Mouse (Mus musculus) embryonic facial prominence, embryonic 11.5 days (tissue): ENCODE results near the gene Alkbh1. TPM values are rescaled to one million over a fixed set of nuclear protein-coding genes. Genes with fewer than 3 reads are reported as not detected.
"Not testable (repeated sequence)": the region's sequence is repeated elsewhere in the genome, so short reads cannot be mapped to it uniquely, and the experiment has no call there.

Experiments used
- ATAC-seq: fragments of 200-750 bp; cut with Nextera tagmentation; replicated peaks from 2 replicates; pipeline ENCODE4 v1.8.0; 2017; ENCODE audit warnings: low read depth; ENCODE audit not compliant: insufficient number of reproducible peaks, low FRiP score, low TSS enrichment
- DNase-seq: peaks from one replicate; pipeline ENCODE4 v3.0.0-alpha.2; 2015; ENCODE audit warnings: low spot score
- H3K27ac ChIP-seq: fragments of 300-500 bp; sonication (generic); replicated peaks from 2 replicates; pipeline ENCODE4 v1.5.1; 2014; ENCODE audit warnings: mild to moderate bottlenecking, low read depth, low read length, control low read depth
- H3K27me3 ChIP-seq: fragments of 300-500 bp; sonication (generic); 2 replicates; pipeline ENCODE4 v1.6.1; 2014; ENCODE audit warnings: mild to moderate bottlenecking, low read length, moderate library complexity, mixed read lengths; ENCODE audit not compliant: control insufficient read depth, insufficient read depth
- H3K36me3 ChIP-seq: fragments of 300-500 bp; sonication (generic); replicated peaks from 2 replicates; pipeline ENCODE4 v1.6.1; 2014; ENCODE audit warnings: low read depth, mild to moderate bottlenecking, low read length, moderate library complexity, mixed read lengths; ENCODE audit not compliant: control insufficient read depth, insufficient read depth
- H3K4me1 ChIP-seq: fragments of 300-500 bp; sonication (generic); 2 replicates; pipeline ENCODE4 v1.6.1; 2014; ENCODE audit warnings: low read length, mixed read lengths; ENCODE audit not compliant: control insufficient read depth, insufficient read depth
- H3K4me2 ChIP-seq: fragments of 300-500 bp; sonication (generic); 2 replicates; pipeline ENCODE4 v1.6.1; 2014; ENCODE audit warnings: low read depth, mild to moderate bottlenecking, control low read depth, low read length, moderate library complexity
- H3K4me3 ChIP-seq: fragments of 300-500 bp; sonication (generic); 2 replicates; pipeline ENCODE4 v1.5.1; 2014; ENCODE audit warnings: low read depth, low read length, control low read depth
- H3K9ac ChIP-seq: fragments of 300-500 bp; sonication (generic); replicated peaks from 2 replicates; pipeline ENCODE4 v1.6.1; 2014; ENCODE audit warnings: mild to moderate bottlenecking, control low read depth, low read length
- H3K9me3 ChIP-seq: fragments of 300-500 bp; sonication (generic); replicated peaks from 2 replicates; pipeline ENCODE4 v1.6.1; 2016; ENCODE audit warnings: mild to moderate bottlenecking, low read length, inconsistent platforms, mixed read lengths; ENCODE audit not compliant: control insufficient read depth
- WGBS: fragments of 180-500 bp; shearing (Covaris S2); extraction: QIAGEN DNeasy Blood & Tissue Kit; methylation state at CpG from one replicate; pipeline ENCODE4 v1.1.7; 2014; 5-methylcytosine and 5-hydroxymethylcytosine counted together
- polyA plus RNA-seq: library from polyadenylated mRNA; unstranded; fragments of >200 nt; fragmentation: Nextera tagmentation; extraction: Ambion mirVana; gene quantifications from 2 replicates; pipeline ENCODE4 v1.2.1, GENCODE M21; 2014

Alkbh1 gene
- 33.4 and 42.9 TPM in 2 replicates for polyA plus RNA-seq

DNA sequence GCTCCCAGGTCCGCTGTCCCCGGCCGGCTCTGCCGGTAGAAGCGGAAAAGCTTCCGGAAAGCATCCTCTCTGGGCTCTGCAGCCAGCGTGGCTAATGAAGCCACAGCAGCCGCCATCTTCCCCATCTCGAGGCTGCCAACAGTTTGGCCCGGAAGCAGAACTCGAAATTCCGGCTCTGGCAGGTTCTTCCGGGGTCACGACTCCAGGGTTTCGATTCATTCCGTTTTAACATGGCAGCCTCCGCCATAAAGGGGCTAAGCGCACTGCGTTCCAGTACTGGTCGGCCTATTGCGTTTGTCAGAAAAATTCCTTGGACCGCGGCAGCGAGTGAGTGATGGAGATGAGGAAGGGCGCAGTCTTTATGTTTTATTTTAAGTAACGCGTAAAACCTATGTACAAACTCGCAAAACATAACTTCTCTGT is at the start of gene Alkbh1, which contains the start of gene Slirp:
TSS of gene Alkbh1 (minus strand) at position 318 of the 423 bp plus-strand sequence.
TSS of gene Slirp (plus strand) at position 197 of the 423 bp plus-strand sequence.
- H3K4me2 ChIP-seq, result peak within 1 kb of the TSS; percentile 58
- under 1% methylated on average over 28 of the region's 28 CpGs for WGBS
- peak within 1 kb of the TSS; percentile 69 for H3K27ac ChIP-seq
- H3K9ac ChIP-seq, result peak within 1 kb of the TSS; percentile 98
- H3K9me3 ChIP-seq, result no peaks in the 10 kb centered on the region
- no peaks in the 10 kb centered on the region for H3K27me3 ChIP-seq
- no peaks in the 10 kb centered on the region for H3K4me1 ChIP-seq
- H3K36me3 ChIP-seq, result peaks cover 9% of the 10 kb centered on the region
- DNase-seq, result peak; percentile 96
- peak within 1 kb of the TSS; percentile 98 for H3K4me3 ChIP-seq
- ATAC-seq, result peak; percentile 94

- H3K9me3 ChIP-seq, H3K27ac ChIP-seq, H3K4me2 ChIP-seq, ATAC-seq, H3K36me3 ChIP-seq, H3K4me3 ChIP-seq, H3K27me3 ChIP-seq, H3K9ac ChIP-seq, DNase-seq, H3K4me1 ChIP-seq: not testable (repeated sequence)
- 52% methylated on average over 2 of the region's 2 CpGs for WGBS
These were observed 44.9 kb upstream of the Alkbh1 start for GRCm38 (mm10) chr12:87488683-87489082.

- not testable (repeated sequence) for ATAC-seq, H3K4me3 ChIP-seq, DNase-seq, H3K9ac ChIP-seq, H3K4me2 ChIP-seq, H3K4me1 ChIP-seq, H3K27me3 ChIP-seq, H3K36me3 ChIP-seq, H3K27ac ChIP-seq, H3K9me3 ChIP-seq
- WGBS, result 78% methylated on average over 5 of the region's 5 CpGs
These were observed 38.7 kb upstream of the Alkbh1 start for GRCm38 (mm10) chr12:87482482-87482881.

DNA sequence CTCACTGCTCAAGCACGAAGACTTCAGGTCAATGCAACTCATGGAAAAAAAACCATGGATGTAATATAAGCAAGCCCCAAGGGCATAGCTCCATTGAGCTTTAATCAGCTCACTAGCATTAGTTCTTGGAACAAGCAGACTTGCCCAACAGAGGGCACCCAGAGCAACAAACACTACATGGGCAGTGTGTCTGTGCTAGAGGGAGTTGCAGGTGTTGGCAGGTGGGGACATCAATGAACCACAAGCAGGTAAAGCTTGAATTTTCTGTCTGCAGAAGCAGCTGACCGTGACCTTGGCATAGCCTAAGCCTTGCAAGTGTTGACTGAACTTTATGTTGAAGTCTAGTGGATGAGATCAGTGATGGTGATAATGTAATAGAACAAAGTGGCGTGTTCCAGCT is 30.9 kb upstream of the Alkbh1 start:
- no peak overlapping the region for H3K27ac ChIP-seq
- no peak overlapping the region for H3K9ac ChIP-seq
- 81% methylated on average over 3 of the region's 3 CpGs for WGBS
- ATAC-seq (no peak), DNase-seq (no peak)
- H3K36me3 ChIP-seq, result no peaks in the 10 kb centered on the region
- H3K4me1 ChIP-seq, result no peaks in the 10 kb centered on the region
- H3K27me3 ChIP-seq, result no peaks in the 10 kb centered on the region
- H3K4me3 ChIP-seq, result no peak overlapping the region
- H3K9me3 ChIP-seq, result no peaks in the 10 kb centered on the region
- no peak overlapping the region for H3K4me2 ChIP-seq

DNA sequence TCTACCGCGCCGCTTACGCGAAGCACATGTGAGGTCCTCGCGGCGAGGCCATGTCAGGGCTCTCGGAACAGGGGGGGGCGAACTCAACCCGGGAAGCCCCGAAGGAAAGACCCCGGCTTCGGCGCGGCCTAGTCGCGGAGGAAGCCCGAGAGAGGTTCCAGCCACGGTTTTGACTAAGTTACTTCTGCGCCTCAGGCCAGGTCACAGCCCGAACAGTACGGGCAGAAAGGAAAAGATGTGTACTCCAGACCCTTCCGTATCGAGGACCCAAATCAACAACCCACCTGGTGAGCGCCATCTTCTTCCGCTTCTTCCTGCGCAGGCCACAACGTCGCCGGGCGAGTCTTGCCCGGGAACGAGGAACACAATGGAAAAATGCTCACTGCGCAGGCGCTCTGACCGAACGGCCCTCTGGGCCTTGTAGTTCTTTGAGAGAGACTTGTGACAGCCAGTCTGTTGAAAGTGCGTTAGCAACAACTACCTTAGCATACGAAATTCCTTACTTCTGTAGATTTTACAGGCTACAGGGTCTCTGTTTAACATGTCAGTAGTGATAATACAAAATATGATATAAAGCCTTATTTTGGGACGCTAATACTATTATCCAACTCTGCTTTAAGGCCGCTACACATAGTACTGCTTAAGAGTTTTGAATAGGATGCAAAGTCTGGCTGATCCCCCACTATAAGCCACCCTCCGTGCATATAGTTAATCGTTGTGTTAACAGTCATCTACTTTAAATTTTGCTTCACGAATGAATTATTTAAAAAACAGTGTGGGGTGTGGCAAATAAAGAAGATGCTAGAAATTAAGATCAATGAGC is 28.4 kb upstream of the Alkbh1 start, which contains the start of gene Snw1:
TSS of gene Snw1 (minus strand) at position 311 of the 823 bp plus-strand sequence.
- 3% methylated on average over 45 of the region's 45 CpGs for WGBS
- no peaks in the 10 kb centered on the region for H3K9me3 ChIP-seq
- H3K36me3 ChIP-seq, result peaks cover 2% of the 10 kb centered on the region; the same call in 1 of the 2 replicates
- peak within 1 kb of the TSS; percentile 48 for H3K4me2 ChIP-seq
- peak within 1 kb of the TSS; percentile 84 for H3K9ac ChIP-seq
- ATAC-seq (peak; percentile 94), DNase-seq (peak; percentile 97)
- H3K4me3 ChIP-seq, result peak within 1 kb of the TSS; percentile 65
- H3K27ac ChIP-seq, result peak within 1 kb of the TSS; percentile 42; the same call in 1 of the 2 replicates
- H3K27me3 ChIP-seq, result no peaks in the 10 kb centered on the region
- H3K4me1 ChIP-seq, result no peaks in the 10 kb centered on the region

DNA sequence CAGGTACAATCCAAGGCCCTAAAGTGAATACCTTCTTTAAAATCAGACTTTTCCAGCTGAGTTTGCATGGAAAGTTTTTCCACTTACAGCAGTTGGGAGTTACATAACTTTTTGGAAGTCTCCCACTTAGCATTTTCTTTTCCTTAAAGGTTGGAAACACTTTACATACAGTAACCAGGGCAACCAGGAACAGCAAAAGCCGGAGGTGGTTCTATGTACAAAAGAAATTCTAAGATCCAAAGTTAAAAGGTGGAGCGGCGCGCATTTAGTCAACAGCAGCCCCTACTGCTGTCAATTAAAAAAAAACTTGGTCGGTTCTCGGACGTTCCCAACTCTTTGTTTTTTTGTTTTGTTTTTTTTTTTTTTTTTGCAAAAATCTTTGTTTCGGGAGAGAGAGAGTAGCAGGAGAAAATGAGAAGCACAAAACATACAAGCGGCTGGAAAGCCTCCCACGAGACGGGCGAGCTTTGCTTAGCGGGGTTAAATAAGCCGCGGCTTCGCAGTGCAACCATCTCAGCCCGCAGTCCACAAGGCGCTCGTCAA is 27.7 kb upstream of the Alkbh1 start:
- DNase-seq (peak; percentile 44), ATAC-seq (no peak)
- H3K4me1 ChIP-seq, result no peaks in the 10 kb centered on the region
- peak overlapping the region; percentile 48 for H3K4me2 ChIP-seq
- peak overlapping the region; percentile 84 for H3K9ac ChIP-seq
- H3K36me3 ChIP-seq, result peaks cover 2% of the 10 kb centered on the region; the same call in 1 of the 2 replicates
- under 1% methylated on average over 19 of the region's 19 CpGs for WGBS
- H3K27me3 ChIP-seq, result no peaks in the 10 kb centered on the region
- peak overlapping the region; percentile 65 for H3K4me3 ChIP-seq
- H3K27ac ChIP-seq, result peak overlapping the region; percentile 42; the same call in 1 of the 2 replicates
- no peaks in the 10 kb centered on the region for H3K9me3 ChIP-seq

GRCm38 (mm10) chr12:87470263-87471136 is 26.7 kb upstream of the Alkbh1 start:
- ATAC-seq, result no peak
- Histone ChIP-seq H3K9ac (no peak overlapping the region), H3K27me3 (no peaks in the 10 kb centered on the region), H3K36me3 (peaks cover 2% of the 10 kb centered on the region; the same call in 1 of the 2 replicates), H3K4me1 (no peaks in the 10 kb centered on the region), H3K4me3 (peak overlapping the region; percentile 65), H3K4me2 (peak overlapping the region; percentile 27; the same call in 1 of the 2 replicates), H3K9me3 (no peaks in the 10 kb centered on the region), H3K27ac (no peak overlapping the region)
- no peak for DNase-seq
- 68% methylated on average over 7 of the region's 7 CpGs for WGBS
